Mouse (Mus musculus): ENCODE results near the gene Fer. TPM values are rescaled to one million over a fixed set of nuclear protein-coding genes. Genes with fewer than 3 reads are reported as not detected.

Gene Fer
- polyA plus RNA-seq, 1 experiment from 2014 or later: 38.3 TPM

DNA sequence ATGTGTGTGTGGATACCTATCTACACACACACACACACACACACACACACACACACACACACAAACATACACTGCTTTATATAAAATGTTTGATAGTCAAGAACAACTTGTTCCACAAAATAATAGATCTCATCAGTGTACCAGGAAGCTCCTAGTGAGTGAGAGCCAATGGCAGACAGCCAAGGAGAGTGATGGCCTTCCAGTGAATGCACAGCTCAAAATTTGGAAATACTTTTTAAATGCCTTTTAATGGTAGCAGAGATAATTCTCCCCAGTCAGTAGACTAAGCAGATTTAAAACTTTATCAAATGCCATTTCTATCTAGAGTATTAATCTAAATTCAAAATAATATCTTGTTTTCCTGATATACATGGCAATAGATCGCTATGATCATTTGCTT lies 133.1 kb downstream of the Fer start:
- Histone ChIP-seq H3K4me3 (no peak overlapping the region), H3K4me2 (no peak overlapping the region), H3K9me3 (no peaks in the 10 kb centered on the region), H3K9ac (no peak overlapping the region), H3K27me3 (replicated peaks) (no peaks in the 10 kb centered on the region), H3K4me1 (no peaks in the 10 kb centered on the region), H3K27ac (no peak overlapping the region), H3K36me3 (replicated peaks) (no peaks in the 10 kb centered on the region)
- WGBS: 93% methylated on average over 1 of the region's 1 CpGs
- ATAC-seq (replicated peaks): no peak

- H3K9me3 ChIP-seq: no peaks in the 10 kb centered on the region
- H3K27ac ChIP-seq: no peak overlapping the region
- WGBS: 89% methylated on average over 6 of the region's 6 CpGs
- no peak overlapping the region for H3K9ac ChIP-seq
- no peaks in the 10 kb centered on the region for H3K36me3 ChIP-seq (replicated peaks)
- ATAC-seq (replicated peaks): no peak
- no peak overlapping the region for H3K4me3 ChIP-seq
- H3K4me1 ChIP-seq: no peaks in the 10 kb centered on the region
- H3K27me3 ChIP-seq (replicated peaks): no peaks in the 10 kb centered on the region
- H3K4me2 ChIP-seq: no peak overlapping the region
Observed at GRCm38 (mm10) chr17:63997643-63998042, 134.8 kb downstream of the Fer start.

GRCm38 (mm10) chr17:64003444-64003843 lies 140.6 kb downstream of the Fer start:
- Histone ChIP-seq H3K9me3 (no peaks in the 10 kb centered on the region), H3K9ac (no peak overlapping the region), H3K4me2 (no peak overlapping the region), H3K27ac (no peak overlapping the region), H3K4me1 (no peaks in the 10 kb centered on the region), H3K27me3 (replicated peaks) (no peaks in the 10 kb centered on the region), H3K36me3 (replicated peaks) (no peaks in the 10 kb centered on the region), H3K4me3 (no peak overlapping the region)
- WGBS: 80% methylated on average over 13 of the region's 13 CpGs
- ATAC-seq (replicated peaks): no peak

DNA sequence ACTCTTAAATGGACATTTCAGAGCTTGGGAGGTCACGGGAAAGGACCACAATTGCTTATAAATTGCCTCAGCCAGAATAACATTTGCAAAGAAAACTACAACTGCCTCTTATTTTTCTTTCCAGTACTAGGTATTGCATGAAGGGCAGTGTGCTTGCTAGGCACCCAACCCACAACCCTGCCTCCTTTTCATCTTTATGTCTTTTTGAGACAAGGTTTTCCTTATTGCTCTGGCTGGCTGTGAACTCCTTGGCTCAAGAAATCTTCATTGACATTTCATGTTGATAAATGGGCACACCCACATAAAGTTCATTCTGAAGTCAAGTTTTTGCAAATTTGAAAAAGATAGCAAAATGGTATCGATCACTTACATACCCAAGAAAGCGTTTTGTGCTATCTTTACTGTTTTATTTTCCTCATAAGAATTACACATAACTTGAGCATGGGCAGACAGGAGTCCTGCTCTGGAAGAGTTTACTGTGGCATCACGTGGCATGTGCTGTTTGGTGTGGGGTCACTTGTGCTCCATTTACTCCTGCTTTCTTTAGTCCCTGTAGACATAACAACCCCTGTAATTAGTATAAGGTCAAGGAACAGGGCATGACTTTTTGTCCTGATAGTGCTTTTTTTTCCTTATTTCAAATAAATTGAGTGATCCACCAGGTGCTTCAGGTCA lies 142.8 kb downstream of the Fer start:
- Histone ChIP-seq H3K9me3 (no peaks in the 10 kb centered on the region), H3K27me3 (replicated peaks) (no peaks in the 10 kb centered on the region), H3K27ac (no peak overlapping the region), H3K4me3 (no peak overlapping the region), H3K36me3 (replicated peaks) (no peaks in the 10 kb centered on the region), H3K9ac (no peak overlapping the region), H3K4me2 (no peak overlapping the region), H3K4me1 (no peaks in the 10 kb centered on the region)
- WGBS: 91% methylated on average over 4 of the region's 4 CpGs
- ATAC-seq (replicated peaks): no peak

DNA sequence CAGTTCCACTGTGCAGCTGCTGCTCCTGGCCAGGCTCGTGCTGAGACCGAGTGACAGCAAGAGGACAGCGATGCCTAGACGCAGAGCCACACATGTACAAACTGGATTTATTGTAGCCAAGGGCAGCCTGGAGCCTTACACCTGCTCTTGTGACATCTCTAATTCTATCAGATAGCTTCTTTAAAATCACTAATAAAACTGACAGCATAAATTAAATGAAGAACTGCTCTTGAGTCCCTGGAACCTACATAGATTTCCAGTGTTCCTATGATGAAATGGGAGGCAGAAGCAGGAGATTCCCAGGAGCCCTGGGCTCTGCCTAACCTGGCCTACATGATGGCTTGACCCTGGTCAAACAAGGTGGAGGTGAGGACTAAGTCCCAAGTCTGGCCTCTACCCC lies 153.7 kb downstream of the Fer start:
- Histone ChIP-seq H3K36me3 (replicated peaks) (no peaks in the 10 kb centered on the region), H3K4me1 (no peaks in the 10 kb centered on the region), H3K9me3 (no peaks in the 10 kb centered on the region), H3K4me2 (no peak overlapping the region), H3K27ac (no peak overlapping the region), H3K27me3 (replicated peaks) (no peaks in the 10 kb centered on the region), H3K4me3 (no peak overlapping the region), H3K9ac (no peak overlapping the region)
- WGBS: 91% methylated on average over 4 of the region's 4 CpGs
- no peak for ATAC-seq (replicated peaks)

DNA sequence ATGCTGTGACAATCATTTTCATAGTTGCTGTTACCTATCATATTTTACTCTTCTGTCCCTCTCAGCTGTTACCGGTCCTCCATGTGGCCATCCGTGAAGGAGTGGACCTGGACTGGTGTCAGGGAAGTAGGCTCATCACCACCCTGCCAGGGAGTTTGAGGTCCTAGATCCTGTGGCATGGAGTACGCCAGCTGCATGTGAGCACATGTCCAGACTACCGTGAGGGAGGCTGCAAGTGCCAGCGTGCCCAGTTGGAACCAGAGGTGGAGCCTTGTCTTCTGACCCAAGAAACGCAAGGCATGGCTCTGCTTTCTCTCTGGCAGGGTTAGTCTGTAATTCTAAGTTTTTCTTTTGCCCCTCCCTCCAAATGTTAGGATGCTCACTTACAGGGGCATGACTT lies 155.4 kb downstream of the Fer start:
- WGBS: 91% methylated on average over 6 of the region's 6 CpGs
- no peak for ATAC-seq (replicated peaks)
- no peak overlapping the region for H3K4me2 ChIP-seq
- H3K4me1 ChIP-seq: no peaks in the 10 kb centered on the region
- no peaks in the 10 kb centered on the region for H3K36me3 ChIP-seq (replicated peaks)
- H3K9ac ChIP-seq: no peak overlapping the region
- no peaks in the 10 kb centered on the region for H3K9me3 ChIP-seq
- H3K27ac ChIP-seq: no peak overlapping the region
- no peak overlapping the region for H3K4me3 ChIP-seq
- H3K27me3 ChIP-seq (replicated peaks): no peaks in the 10 kb centered on the region

DNA sequence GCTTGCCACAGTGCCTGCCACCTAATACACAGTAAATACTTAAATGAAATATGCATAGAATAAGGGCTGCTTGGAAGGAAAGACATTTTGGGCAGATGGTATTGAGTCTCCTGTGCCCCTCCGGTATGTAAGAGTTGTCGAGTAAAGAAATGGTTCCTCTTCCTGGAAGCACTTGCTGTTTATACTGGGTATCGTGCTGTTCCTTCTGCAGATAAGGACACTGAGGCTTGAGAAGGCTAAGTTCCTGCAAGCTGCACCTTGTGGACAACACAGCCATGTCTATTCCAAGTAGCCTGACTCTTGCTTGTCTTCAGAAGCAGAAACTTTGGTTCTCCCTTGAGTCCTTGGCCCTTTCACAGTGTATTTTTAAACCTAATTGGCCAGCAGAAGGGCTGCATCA lies 156.0 kb downstream of the Fer start:
- H3K27ac ChIP-seq: no peak overlapping the region
- H3K36me3 ChIP-seq (replicated peaks): no peaks in the 10 kb centered on the region
- H3K9ac ChIP-seq: no peak overlapping the region
- WGBS: 93% methylated on average over 3 of the region's 3 CpGs
- no peaks in the 10 kb centered on the region for H3K27me3 ChIP-seq (replicated peaks)
- ATAC-seq (replicated peaks): no peak
- no peaks in the 10 kb centered on the region for H3K9me3 ChIP-seq
- no peak overlapping the region for H3K4me2 ChIP-seq
- no peaks in the 10 kb centered on the region for H3K4me1 ChIP-seq
- no peak overlapping the region for H3K4me3 ChIP-seq

GRCm38 (mm10) chr17:64019646-64020045 lies 156.8 kb downstream of the Fer start:
- ATAC-seq (replicated peaks): no peak
- no peaks in the 10 kb centered on the region for H3K27me3 ChIP-seq (replicated peaks)
- H3K4me3 ChIP-seq: no peak overlapping the region
- H3K9ac ChIP-seq: no peak overlapping the region
- H3K9me3 ChIP-seq: no peaks in the 10 kb centered on the region
- H3K4me1 ChIP-seq: no peaks in the 10 kb centered on the region
- H3K36me3 ChIP-seq (replicated peaks): no peaks in the 10 kb centered on the region
- WGBS: 36% methylated on average over 5 of the region's 5 CpGs
- H3K4me2 ChIP-seq: no peak overlapping the region
- H3K27ac ChIP-seq: no peak overlapping the region

- Histone ChIP-seq H3K9me3 (no peaks in the 10 kb centered on the region), H3K4me2 (no peak overlapping the region), H3K4me3 (no peak overlapping the region), H3K9ac (no peak overlapping the region), H3K4me1 (no peaks in the 10 kb centered on the region), H3K36me3 (replicated peaks) (no peaks in the 10 kb centered on the region), H3K27ac (no peak overlapping the region), H3K27me3 (replicated peaks) (no peaks in the 10 kb centered on the region)
- no peak for ATAC-seq (replicated peaks)
- WGBS: 75% methylated on average over 2 of the region's 2 CpGs
Observed at GRCm38 (mm10) chr17:64026485-64026884, 163.6 kb downstream of the Fer start.

DNA sequence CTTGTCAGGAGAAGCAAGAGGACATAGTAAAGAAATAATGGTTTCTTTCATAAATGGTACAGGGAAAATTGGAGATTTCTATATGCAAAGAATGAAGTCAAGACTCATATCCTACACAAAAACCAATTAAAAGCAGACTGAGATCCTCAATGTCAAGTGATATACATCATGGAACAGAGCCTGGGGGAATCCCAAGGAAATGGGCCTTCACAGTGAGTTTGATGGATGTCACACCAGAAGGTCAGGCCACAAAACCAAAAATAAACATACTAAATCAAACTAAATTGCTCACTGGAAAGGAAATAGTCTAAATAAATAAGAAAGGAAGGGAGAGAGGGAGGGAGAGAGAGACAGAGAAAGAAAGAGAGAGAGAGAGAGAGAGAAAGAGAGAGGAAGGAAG lies 178.9 kb downstream of the Fer start:
- no peak for ATAC-seq (replicated peaks)
- H3K4me2 ChIP-seq: no peak overlapping the region
- H3K27me3 ChIP-seq (replicated peaks): no peaks in the 10 kb centered on the region
- no peak overlapping the region for H3K27ac ChIP-seq
- H3K9me3 ChIP-seq: no peaks in the 10 kb centered on the region
- no peaks in the 10 kb centered on the region for H3K4me1 ChIP-seq
- no peak overlapping the region for H3K9ac ChIP-seq
- no peak overlapping the region for H3K4me3 ChIP-seq
- no peaks in the 10 kb centered on the region for H3K36me3 ChIP-seq (replicated peaks)

GRCm38 (mm10) chr17:64045326-64045725 lies 182.5 kb downstream of the Fer start:
- H3K4me2 ChIP-seq: no peak overlapping the region
- H3K4me3 ChIP-seq: no peak overlapping the region
- no peaks in the 10 kb centered on the region for H3K27me3 ChIP-seq (replicated peaks)
- no peaks in the 10 kb centered on the region for H3K4me1 ChIP-seq
- no peak overlapping the region for H3K27ac ChIP-seq
- H3K36me3 ChIP-seq (replicated peaks): no peaks in the 10 kb centered on the region
- 51% methylated on average over 7 of the region's 7 CpGs for WGBS
- no peak for ATAC-seq (replicated peaks)
- no peaks in the 10 kb centered on the region for H3K9me3 ChIP-seq
- H3K9ac ChIP-seq: no peak overlapping the region

DNA sequence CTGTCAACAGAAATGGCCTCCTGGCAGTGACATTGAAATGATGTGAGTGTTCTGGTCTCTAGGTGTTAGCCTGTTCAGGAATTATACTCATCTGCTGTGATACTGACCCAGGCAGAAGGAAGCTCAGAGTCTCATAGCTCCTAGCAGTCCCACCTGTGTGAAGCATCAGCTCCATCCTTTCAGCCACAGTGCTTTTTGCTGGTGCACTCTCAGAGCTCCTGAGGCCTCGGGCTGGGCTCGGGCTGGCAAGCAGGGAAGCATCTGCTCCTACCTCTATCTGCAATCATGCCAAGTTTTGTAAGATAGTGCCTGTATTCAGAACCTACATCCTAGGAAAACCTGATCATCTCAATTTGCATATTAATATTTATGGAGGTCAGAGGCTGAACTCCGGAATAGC lies 183.7 kb downstream of the Fer start:
- Histone ChIP-seq H3K4me3 (no peak overlapping the region), H3K4me2 (no peak overlapping the region), H3K36me3 (replicated peaks) (no peaks in the 10 kb centered on the region), H3K27me3 (replicated peaks) (no peaks in the 10 kb centered on the region), H3K27ac (no peak overlapping the region), H3K9ac (no peak overlapping the region), H3K4me1 (no peaks in the 10 kb centered on the region), H3K9me3 (no peaks in the 10 kb centered on the region)
- WGBS: 82% methylated on average over 3 of the region's 3 CpGs
- ATAC-seq (replicated peaks): no peak

- Histone ChIP-seq H3K9ac (no peak overlapping the region), H3K9me3 (no peaks in the 10 kb centered on the region), H3K4me3 (no peak overlapping the region), H3K27me3 (replicated peaks) (no peaks in the 10 kb centered on the region), H3K27ac (no peak overlapping the region), H3K4me1 (no peaks in the 10 kb centered on the region), H3K36me3 (replicated peaks) (no peaks in the 10 kb centered on the region), H3K4me2 (no peak overlapping the region)
- 90% methylated on average over 5 of the region's 5 CpGs for WGBS
- ATAC-seq (replicated peaks): no peak
Observed at GRCm38 (mm10) chr17:64050911-64051310, 188.0 kb downstream of the Fer start.
